ENCODE assay signal across 10 mouse cellular contexts in the genomic region with DNA sequence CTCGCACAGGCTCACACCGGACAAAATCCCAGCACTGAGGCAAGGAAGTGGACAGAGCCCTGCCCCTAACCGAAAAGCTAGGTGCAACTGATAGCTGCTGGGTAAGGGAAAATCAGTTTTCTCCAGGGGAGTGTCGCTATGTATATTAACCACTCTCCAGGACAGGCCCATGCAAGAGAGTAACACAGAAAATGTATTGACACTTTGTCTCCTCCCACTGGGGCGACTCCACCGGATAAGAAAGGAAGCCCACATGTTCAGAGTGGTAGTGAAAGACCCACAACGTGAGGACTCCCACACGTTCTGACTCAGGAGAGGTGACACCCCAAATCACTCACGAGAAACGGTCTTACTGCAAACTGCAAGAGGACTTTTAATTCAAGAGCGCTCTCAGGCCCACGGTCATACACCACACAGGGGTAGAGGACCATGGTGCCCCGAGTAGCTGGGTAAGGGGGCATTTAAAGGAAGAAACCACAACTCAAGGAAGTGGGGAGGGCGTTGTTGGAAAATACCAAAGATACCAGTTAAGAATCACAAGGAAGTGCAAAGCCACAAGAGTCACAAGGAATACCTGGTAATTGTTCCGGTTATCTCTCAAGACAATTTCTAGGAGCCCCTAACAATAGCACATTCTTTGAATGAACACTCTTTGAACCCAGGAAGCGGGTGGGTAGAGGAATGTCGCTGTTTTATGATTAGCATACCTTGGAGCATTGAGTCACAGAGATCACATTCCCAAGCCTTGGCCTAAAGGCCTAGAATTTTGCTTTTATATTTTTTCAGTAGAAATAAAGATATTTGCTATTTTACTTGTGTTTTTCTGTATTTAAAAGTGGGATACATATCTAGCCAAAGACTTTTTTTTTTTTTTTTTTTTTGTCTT. TPM values are rescaled to one million over a fixed set of nuclear protein-coding genes. Genes with fewer than 3 reads are reported as not detected.
A peak's percentile ranks its signal among the peaks of the same experiment; 100 is the strongest.
DNase-seq lines count a peak whose midpoint lies in the region; ATAC-seq and TF ChIP-seq lines count a peak whose summit lies in the region.
"Not testable (repeated sequence)": the region's sequence is repeated elsewhere in the genome, so short reads cannot be mapped to it uniquely, and the experiment has no call there.
"Had no signal": no experiment of that assay in that cellular context is flagged by ENCODE, and none has a peak within 500 bp of the region (broad histone marks: within the 10 kb centered on the region; RNA-seq: fewer than 3 reads in every experiment).

No protein-coding gene starts in this region.

- H3K27ac ChIP-seq in bone marrow macrophage, adult 2 months (ENCODE audit: insufficient read depth, low read depth, low read length): peak overlapping the region; percentile 48
- not testable (repeated sequence) for H3K27ac ChIP-seq in forebrain, embryonic 11.5 days (ENCODE audit: low read depth, low read length); heart, embryonic 16.5 days (ENCODE audit: low read length); kidney, adult 2 months (ENCODE audit: insufficient read depth, low read depth, low read length); liver, embryonic 12.5 days; midbrain, embryonic 13.5 days; stomach, embryonic 14.5 days (ENCODE audit: low read length)

- TF ChIP-seq POLR2A in bone marrow macrophage, adult 2 months (IDR thresholded peaks at IDR 0.05; ENCODE audit: borderline replicate concordance, low read depth, low read length); kidney, adult 2 months (IDR thresholded peaks at IDR 0.05; ENCODE audit: low read depth, low read length): not testable (repeated sequence)

- not testable (repeated sequence) for H3K9me3 ChIP-seq in forebrain, embryonic 11.5 days (ENCODE audit: control insufficient read depth, low read length); heart, embryonic 16.5 days (replicated peaks; ENCODE audit: control insufficient read depth, low read length); liver, embryonic 12.5 days (replicated peaks); midbrain, embryonic 13.5 days; stomach, embryonic 14.5 days (ENCODE audit: control insufficient read depth, low read depth, low read length)

- ATAC-seq in forebrain, embryonic 11.5 days (replicated peaks; ENCODE audit: low FRiP score); heart, embryonic 16.5 days (replicated peaks; ENCODE audit: extremely low read depth, insufficient read depth, low FRiP score); liver, embryonic 12.5 days; midbrain, embryonic 13.5 days; stomach, embryonic 14.5 days (ENCODE audit: insufficient number of reproducible peaks, insufficient read depth, low FRiP score, low read depth): not testable (repeated sequence)

- not testable (repeated sequence) for H3K79me2 ChIP-seq in C2C12 (ENCODE audit: control insufficient read depth, insufficient read depth)

- H3K4me3 ChIP-seq in C2C12 (ENCODE audit: insufficient read depth, poor library complexity, severe bottlenecking): peak overlapping the region; percentile 50
- peak overlapping the region; percentile 69 for H3K4me3 ChIP-seq in bone marrow macrophage, adult 2 months (ENCODE audit: insufficient read depth, low read length)
- peak overlapping the region; percentile 50 for H3K4me3 ChIP-seq in forebrain, embryonic 11.5 days (ENCODE audit: low read depth, low read length)
- H3K4me3 ChIP-seq in heart, embryonic 16.5 days (ENCODE audit: low read length): peak overlapping the region; percentile 83
- H3K4me3 ChIP-seq in kidney, adult 2 months (ENCODE audit: insufficient read depth, low read depth, low read length): peak overlapping the region; percentile 74
- H3K4me3 ChIP-seq in liver, embryonic 12.5 days: peak overlapping the region; percentile 72
- H3K4me3 ChIP-seq in midbrain, embryonic 13.5 days (replicated peaks): peak overlapping the region; percentile 58
- H3K4me3 ChIP-seq in stomach, embryonic 14.5 days (ENCODE audit: low read depth, low read length): peak overlapping the region; percentile 53

- H3K4me1 ChIP-seq in bone marrow macrophage, adult 2 months (ENCODE audit: control insufficient read depth, insufficient read depth, low read length); forebrain, embryonic 11.5 days (replicated peaks; ENCODE audit: control insufficient read depth, insufficient read depth, low read length); heart, embryonic 16.5 days (ENCODE audit: control insufficient read depth, insufficient read depth, low read length); kidney, adult 2 months (ENCODE audit: control insufficient read depth, insufficient read depth, low read length); liver, embryonic 12.5 days; midbrain, embryonic 13.5 days (replicated peaks); stomach, embryonic 14.5 days (ENCODE audit: control insufficient read depth, insufficient read depth, low read length): not testable (repeated sequence)

- H3K27me3 ChIP-seq in C2C12 (ENCODE audit: control insufficient read depth, insufficient read depth, insufficient read length); forebrain, embryonic 11.5 days (ENCODE audit: control insufficient read depth, insufficient read depth, low read length); heart, embryonic 16.5 days (ENCODE audit: control insufficient read depth, insufficient read depth, low read length); kidney, adult 2 months (replicated peaks; ENCODE audit: control insufficient read depth, insufficient read depth, low read length); liver, embryonic 12.5 days (replicated peaks); midbrain, embryonic 13.5 days; stomach, embryonic 14.5 days (ENCODE audit: control insufficient read depth, insufficient read depth, low read length): not testable (repeated sequence)

- TF ChIP-seq CTCF in C2C12 (IDR thresholded peaks at IDR 0.05; ENCODE audit: control insufficient read depth, insufficient read depth, insufficient read length); bone marrow macrophage, adult 2 months (IDR thresholded peaks at IDR 0.05; ENCODE audit: low read depth, low read length); kidney, adult 2 months (conservative IDR thresholded peaks at IDR 0.05; ENCODE audit: insufficient read depth, insufficient read length, low read depth, low read length): not testable (repeated sequence)

- H3K36me3 ChIP-seq in C2C12 (ENCODE audit: control insufficient read depth, insufficient read depth); forebrain, embryonic 11.5 days (ENCODE audit: control insufficient read depth, insufficient read depth, low read length); heart, embryonic 16.5 days (ENCODE audit: control insufficient read depth, insufficient read depth); kidney, adult 2 months (ENCODE audit: control insufficient read depth, insufficient read depth, low read length); liver, embryonic 12.5 days; midbrain, embryonic 13.5 days; stomach, embryonic 14.5 days (ENCODE audit: control insufficient read depth, insufficient read depth, low read length): not testable (repeated sequence)

- H3K79me3 ChIP-seq in C2C12 (ENCODE audit: low read depth): not testable (repeated sequence)

- not testable (repeated sequence) for DNase-seq in forebrain, embryonic 11.5 days (ENCODE audit: low spot score); kidney, adult 2 months

- not testable (repeated sequence) for H3ac ChIP-seq in C2C12 (ENCODE audit: control insufficient read depth, insufficient read length, low read depth)

- peak overlapping the region; percentile 78; the same call in 1 of the 2 replicates for H3K4me2 ChIP-seq in forebrain, embryonic 11.5 days (ENCODE audit: low read depth, low read length, severe bottlenecking)
- H3K4me2 ChIP-seq in heart, embryonic 16.5 days (ENCODE audit: low read depth, low read length): peak overlapping the region; percentile 78
- H3K4me2 ChIP-seq in liver, embryonic 12.5 days: peak overlapping the region; percentile 83
- H3K4me2 ChIP-seq in midbrain, embryonic 13.5 days (replicated peaks): peak overlapping the region; percentile 80
- H3K4me2 ChIP-seq in stomach, embryonic 14.5 days (replicated peaks; ENCODE audit: low read depth, low read length): peak overlapping the region; percentile 62

- H3K9ac ChIP-seq in forebrain, embryonic 11.5 days (ENCODE audit: low read length); liver, embryonic 12.5 days: not testable (repeated sequence)
- peak overlapping the region; percentile 85 for H3K9ac ChIP-seq in heart, embryonic 16.5 days (ENCODE audit: low read length)
- H3K9ac ChIP-seq in midbrain, embryonic 13.5 days (replicated peaks): peak overlapping the region; percentile 77
- peak overlapping the region; percentile 33; the same call in 1 of the 2 replicates for H3K9ac ChIP-seq in stomach, embryonic 14.5 days (replicated peaks; ENCODE audit: low read depth, low read length)

- WGBS in forebrain, embryonic 11.5 days: 88% methylated on average over 17 of the region's 17 CpGs
- 75% methylated on average over 17 of the region's 17 CpGs for WGBS in heart, embryonic 16.5 days
- WGBS in kidney, adult 2 months: 81% methylated on average over 17 of the region's 17 CpGs
- 71% methylated on average over 17 of the region's 17 CpGs for whole genome bisulfite sequencing in liver, embryonic 12.5 days (ENCODE audit: insufficient replicate concordance)
- 85% methylated on average over 17 of the region's 17 CpGs for WGBS in midbrain, embryonic 13.5 days
- WGBS in stomach, embryonic 14.5 days: 80% methylated on average over 17 of the region's 17 CpGs

RNA-seq across cellular contexts. Expression of gene Als2cr12, which starts 44.0 kb away (rescaled TPM):
- 0.23 TPM for polyA plus RNA-seq in C2C12 (2012; fragmentation: generic; extraction: Trizol)
- not detected in 2 replicates for polyA plus RNA-seq in bone marrow macrophage, adult 2 months (2012; ENCODE audit: insufficient read depth, insufficient read length, missing spikeins)
- polyA plus RNA-seq in forebrain, embryonic 11.5 days (2014; fragmentation: Nextera tagmentation; extraction: Ambion mirVana): not detected in 2 replicates
- polyA plus RNA-seq in heart, embryonic 16.5 days (2015; fragmentation: Nextera tagmentation; extraction: Ambion mirVana): not detected in 2 replicates
- polyA plus RNA-seq in kidney, adult 2 months (2012; rRNA removed): 0.80 and 0.88 TPM in 2 replicates
- not detected in 2 replicates for polyA plus RNA-seq in liver, embryonic 12.5 days (2016; fragmentation: Nextera tagmentation; extraction: Ambion mirVana)
- polyA plus RNA-seq in midbrain, embryonic 13.5 days (2015; fragmentation: Nextera tagmentation; extraction: Ambion mirVana): not detected in 2 replicates
- polyA plus RNA-seq in stomach, embryonic 14.5 days (2014; fragmentation: Nextera tagmentation; extraction: Ambion mirVana): not detected in 2 replicates
- polyA plus RNA-seq: frontal cortex, adult 2 months; G1E had no signal

RNA-seq across cellular contexts. Expression of gene Cflar, which starts 59.5 kb away (rescaled TPM):
- polyA plus RNA-seq in C2C12 (2012; fragmentation: generic; extraction: Trizol): 23.6 TPM
- polyA plus RNA-seq in bone marrow macrophage, adult 2 months (2012; ENCODE audit: insufficient read depth, insufficient read length, missing spikeins): 95.8 and 102 TPM in 2 replicates
- 21.3 and 24.1 TPM in 2 replicates for polyA plus RNA-seq in forebrain, embryonic 11.5 days (2014; fragmentation: Nextera tagmentation; extraction: Ambion mirVana)
- polyA plus RNA-seq in heart, embryonic 16.5 days (2015; fragmentation: Nextera tagmentation; extraction: Ambion mirVana): 39.2 and 42.0 TPM in 2 replicates
- polyA plus RNA-seq in kidney, adult 2 months (2012; rRNA removed): 65.8 and 71.1 TPM in 2 replicates
- polyA plus RNA-seq in liver, embryonic 12.5 days (2016; fragmentation: Nextera tagmentation; extraction: Ambion mirVana): 17.1 and 19.0 TPM in 2 replicates
- 15.9 and 16.4 TPM in 2 replicates for polyA plus RNA-seq in midbrain, embryonic 13.5 days (2015; fragmentation: Nextera tagmentation; extraction: Ambion mirVana)
- polyA plus RNA-seq in stomach, embryonic 14.5 days (2014; fragmentation: Nextera tagmentation; extraction: Ambion mirVana): 38.8 and 44.1 TPM in 2 replicates
